Mouse (Mus musculus) heart, adult 2 months (tissue): ENCODE data around the gene Stard13. TPM values are rescaled to one million over a fixed set of nuclear protein-coding genes. Genes with fewer than 3 reads are reported as not detected.
A peak's percentile ranks its signal among the peaks of the same experiment; 100 is the strongest.

Source experiments
- DNase-seq, 2 experiments: peaks; one replicate each; pipeline ENCODE4 v3.0.0; 2021
- H3K27ac ChIP-seq: fragments of 200-600 bp; 2 replicates; pipeline ENCODE4 v1.8.1; 2022
- H3K27me3 ChIP-seq: fragments of 200-500 bp; 2 replicates; pipeline ENCODE4 v1.6.1; 2012; ENCODE audit warnings: mild to moderate bottlenecking, low read length, inconsistent platforms, mixed read lengths; ENCODE audit not compliant: control insufficient read depth, insufficient read depth
- H3K36me3 ChIP-seq: fragments of 200-500 bp; 2 replicates; pipeline ENCODE4 v1.6.1; 2012; ENCODE audit warnings: low read length, inconsistent platforms; ENCODE audit not compliant: control insufficient read depth, insufficient read depth
- H3K4me1 ChIP-seq: fragments of 200-500 bp; 2 replicates; pipeline ENCODE4 v1.6.1; 2011; ENCODE audit warnings: low read length; ENCODE audit not compliant: control insufficient read depth, insufficient read depth
- H3K4me3 ChIP-seq: fragments of 200-600 bp; 2 replicates; pipeline ENCODE4 v1.8.1; 2022
- H3K79me2 ChIP-seq: fragments of 200-500 bp; replicated peaks from 2 replicates; pipeline ENCODE4 v1.6.1; 2012; ENCODE audit warnings: mild to moderate bottlenecking, inconsistent platforms, low read length, moderate library complexity, mixed read lengths; ENCODE audit not compliant: control insufficient read depth, insufficient read depth
- H3K9ac ChIP-seq: fragments of 200-500 bp; 2 replicates; pipeline ENCODE4 v1.6.1; 2012; ENCODE audit warnings: low read depth, mild to moderate bottlenecking, control low read depth, inconsistent platforms, low read length, mixed read lengths
- CTCF ChIP-seq: fragments of 200-600 bp; IDR thresholded peaks from 2 replicates; pipeline ENCODE4 v1.8.1; 2022; ENCODE audit warnings: antibody characterized with exemption, mild to moderate bottlenecking, moderate library complexity
- EP300 ChIP-seq: fragments of 200-500 bp; IDR thresholded peaks from 2 replicates; pipeline ENCODE4 v1.6.1; 2011; ENCODE audit warnings: low read depth, low read length, control low read depth; ENCODE audit not compliant: insufficient read depth
- POLR2A ChIP-seq: fragments of 200-500 bp; IDR thresholded peaks from 2 replicates; pipeline ENCODE4 v1.6.1; 2011; ENCODE audit warnings: mild to moderate bottlenecking, low read depth, low read length, control low read depth; ENCODE audit not compliant: insufficient read depth
- WGBS: fragments of 180-500 bp; shearing (Covaris S2); methylation state at CpG from one replicate; pipeline ENCODE4 v1.1.7; 2018; 5-methylcytosine and 5-hydroxymethylcytosine counted together
- intact Hi-C: fragments of 180-260 bp; cut with DNase I; formaldehyde crosslinking; loops from one replicate; pipeline ENCODE4 v1.15.1; 2025
- long read RNA-seq: library from polyadenylated mRNA; stranded (forward); transcript quantifications from one replicate; pipeline ENCODE4 v2.0.0, GENCODE M21; 2021
- polyA plus RNA-seq: library from polyadenylated mRNA; depleted of rRNA; stranded (reverse); fragments of >200 nt; gene quantifications from 2 replicates; pipeline ENCODE4 v1.2.3, GENCODE M21; 2012; rRNA removed
- total RNA-seq, 2 experiments: library from RNA; stranded (reverse); gene quantifications; 2 replicates each; pipeline ENCODE4 v1.2.3; 2021

The Stard13 gene
- total RNA-seq (10 to 100 TPM; 22.1 to 24.4 TPM), polyA plus RNA-seq (9.9 and 16.4 TPM in 2 replicates)
- long read RNA-seq, full-length matches to known transcripts: 2 of 9 reads
- long read RNA-seq, partial matches to known transcripts: 7 of 9 reads
- long read RNA-seq, other reads (novel, unspliced or antisense): 0 of 9 reads

DNA sequence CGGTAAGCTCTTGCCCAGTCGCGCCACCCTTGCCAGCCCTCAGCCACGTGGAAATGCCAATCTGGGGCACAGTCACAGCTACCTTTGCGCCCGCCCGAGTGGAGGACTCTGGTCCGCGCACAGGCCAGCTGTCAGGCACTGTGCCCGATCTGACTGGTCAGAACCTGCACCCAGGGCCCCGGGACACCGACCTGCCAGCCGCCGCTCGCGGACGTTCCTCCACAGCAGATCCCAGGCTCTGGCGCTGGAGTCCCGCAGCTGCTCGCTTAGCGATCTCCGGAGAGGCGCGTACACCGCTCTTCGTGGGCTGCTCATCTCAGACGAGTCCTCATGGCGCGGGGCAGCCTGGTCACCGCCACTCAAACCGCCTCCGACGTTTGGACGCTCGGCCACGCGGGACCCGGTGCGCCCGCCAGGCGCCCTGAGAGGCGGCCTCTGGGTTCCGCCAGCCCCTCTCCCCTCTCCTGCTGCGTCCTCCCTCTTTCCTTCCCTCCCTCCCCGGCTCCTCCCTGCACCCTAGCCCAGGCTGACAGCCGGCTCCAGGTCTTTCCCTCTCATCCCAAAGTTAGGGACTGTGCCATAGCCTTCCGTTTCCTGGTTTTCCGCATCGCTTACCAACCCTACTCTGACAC is at the start of gene Stard13:
Gene Stard13, minus strand, starts transcription at position 437 of the 632 bp plus-strand sequence.
- Histone ChIP-seq H3K79me2 (no peaks in the 10 kb centered on the region), H3K4me1 (peaks cover 2% of the 10 kb centered on the region), H3K9ac (peak within 1 kb of the TSS; percentile 61), H3K27me3 (no peaks in the 10 kb centered on the region), H3K27ac (peak within 1 kb of the TSS; percentile 60), H3K4me3 (peak within 1 kb of the TSS; percentile 77), H3K36me3 (no peaks in the 10 kb centered on the region; the same call in 1 of the 2 replicates)
- peak; percentile 60 to 67 for DNase-seq
- WGBS: under 1% methylated on average over 49 of the region's 49 CpGs
- 0 out of 2 replicates have a peak, but pooled peaks have one; percentile 10 for TF ChIP-seq EP300
- no peak for TF ChIP-seq POLR2A
- TF ChIP-seq CTCF: peak; percentile 13; the same call in 1 of the 2 replicates
- intact Hi-C loops: loop anchor here (2.0 kb wide), 1 partner anchor 91 kb away; no protein-coding TSS in a partner anchor

DNA sequence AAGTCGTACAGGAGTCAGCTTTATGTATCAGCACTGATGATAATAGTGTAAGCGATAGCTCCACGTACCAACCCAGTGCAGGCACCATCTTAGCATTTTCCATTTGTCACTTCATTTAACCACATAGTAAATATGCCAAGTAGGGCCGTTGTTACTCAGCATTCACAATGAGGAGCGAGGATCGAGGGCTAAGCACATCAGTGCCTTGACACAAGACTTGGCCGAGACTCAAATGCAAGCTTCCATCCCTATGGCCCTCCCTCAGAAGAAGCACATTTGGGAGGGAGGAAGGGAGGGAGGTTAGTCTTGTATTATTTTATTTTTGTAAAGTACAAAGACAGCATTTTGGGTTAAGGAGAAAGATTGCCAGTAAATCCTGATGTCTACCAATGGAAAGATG is 45.9 kb upstream of the Stard13 start:
- H3K27me3 ChIP-seq: no peaks in the 10 kb centered on the region
- TF ChIP-seq POLR2A (no peak), CTCF (no peak), EP300 (no peak)
- no peak overlapping the region for H3K27ac ChIP-seq
- no peak for DNase-seq
- H3K4me1 ChIP-seq: no peaks in the 10 kb centered on the region
- H3K79me2 ChIP-seq: no peaks in the 10 kb centered on the region
- no peak overlapping the region for H3K9ac ChIP-seq
- no peaks in the 10 kb centered on the region for H3K36me3 ChIP-seq
- intact Hi-C loops: no loop called here
- no peak overlapping the region for H3K4me3 ChIP-seq
- 89% methylated on average over 7 of the region's 7 CpGs for WGBS

DNA sequence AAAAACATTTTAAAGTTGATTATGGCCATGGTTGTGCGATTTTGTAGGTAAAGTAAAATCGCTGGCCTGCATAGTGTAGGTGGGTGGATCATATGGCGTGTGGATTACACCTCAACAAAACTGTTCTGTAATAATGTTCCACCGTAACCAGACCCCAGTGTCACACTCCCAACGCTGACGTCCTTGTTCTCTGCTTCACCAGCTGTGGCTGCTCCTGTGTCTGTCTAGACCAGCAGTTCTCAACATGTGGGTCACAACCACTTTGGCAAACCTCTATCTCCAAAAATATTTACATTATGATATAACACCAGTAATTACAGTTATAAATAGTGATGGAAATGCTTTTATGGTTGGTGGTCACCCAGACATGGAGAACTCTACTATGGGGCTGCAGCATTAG is 44.3 kb upstream of the Stard13 start:
- Histone ChIP-seq H3K27ac (no peak overlapping the region), H3K27me3 (no peaks in the 10 kb centered on the region), H3K4me1 (no peaks in the 10 kb centered on the region), H3K4me3 (no peak overlapping the region), H3K36me3 (no peaks in the 10 kb centered on the region), H3K79me2 (no peaks in the 10 kb centered on the region), H3K9ac (no peak overlapping the region)
- TF ChIP-seq EP300 (no peak), CTCF (no peak), POLR2A (no peak)
- no peak for DNase-seq
- intact Hi-C loops: no loop called here
- WGBS: 83% methylated on average over 6 of the region's 6 CpGs

DNA sequence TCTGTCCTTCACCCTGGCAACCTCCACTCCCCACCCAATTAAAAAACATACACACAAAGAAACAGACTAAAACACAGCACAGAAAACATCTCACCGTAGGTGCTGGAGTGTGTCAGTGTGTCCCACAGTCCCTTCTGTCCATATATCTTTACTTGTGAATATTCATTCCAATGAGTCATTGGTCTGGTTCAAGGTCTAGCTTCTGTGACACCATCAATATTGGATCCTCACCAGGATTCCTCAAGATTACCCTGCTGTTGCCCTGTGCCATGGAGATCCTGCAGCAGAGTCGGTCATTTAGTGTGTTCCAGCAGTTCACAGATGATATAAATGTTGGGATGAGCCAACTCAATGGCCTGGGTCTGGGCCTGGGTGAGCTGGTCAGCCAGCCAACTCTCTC is 42.4 kb upstream of the Stard13 start:
- H3K4me1 ChIP-seq: no peaks in the 10 kb centered on the region
- 95% methylated on average over 2 of the region's 2 CpGs for WGBS
- no peaks in the 10 kb centered on the region for H3K27me3 ChIP-seq
- no peak overlapping the region for H3K9ac ChIP-seq
- H3K79me2 ChIP-seq: no peaks in the 10 kb centered on the region
- TF ChIP-seq EP300 (no peak), POLR2A (no peak), CTCF (no peak)
- no peak overlapping the region for H3K27ac ChIP-seq
- intact Hi-C loops: no loop called here
- H3K36me3 ChIP-seq: no peaks in the 10 kb centered on the region
- H3K4me3 ChIP-seq: no peak overlapping the region
- DNase-seq: no peak

DNA sequence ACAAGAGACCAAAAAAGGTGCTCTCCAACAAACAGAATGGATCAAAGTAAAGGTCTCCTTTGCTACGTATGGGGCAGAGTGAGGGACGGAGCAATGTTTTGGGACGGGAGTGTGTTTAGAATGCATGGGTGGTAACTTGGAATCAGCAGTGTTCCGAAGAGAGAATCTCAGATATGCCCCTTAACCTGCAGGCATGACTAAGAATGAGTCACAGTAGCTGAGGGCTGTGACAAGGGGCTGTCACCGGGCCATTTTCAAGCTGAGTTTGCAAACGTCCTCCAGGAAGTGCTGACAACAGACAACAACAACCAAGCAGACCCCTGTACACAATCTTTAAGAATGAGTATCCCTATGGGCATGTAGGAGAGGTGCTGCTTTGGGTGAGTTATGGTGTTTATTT is 40.6 kb upstream of the Stard13 start:
- Histone ChIP-seq H3K4me1 (peaks cover 1% of the 10 kb centered on the region), H3K4me3 (no peak overlapping the region), H3K9ac (no peak overlapping the region), H3K27me3 (no peaks in the 10 kb centered on the region), H3K79me2 (no peaks in the 10 kb centered on the region), H3K36me3 (no peaks in the 10 kb centered on the region), H3K27ac (no peak overlapping the region)
- DNase-seq: no peak
- intact Hi-C loops: no loop called here
- TF ChIP-seq POLR2A: no peak
- TF ChIP-seq CTCF: no peak
- TF ChIP-seq EP300: no peak
- WGBS: 53% methylated on average over 6 of the region's 6 CpGs

DNA sequence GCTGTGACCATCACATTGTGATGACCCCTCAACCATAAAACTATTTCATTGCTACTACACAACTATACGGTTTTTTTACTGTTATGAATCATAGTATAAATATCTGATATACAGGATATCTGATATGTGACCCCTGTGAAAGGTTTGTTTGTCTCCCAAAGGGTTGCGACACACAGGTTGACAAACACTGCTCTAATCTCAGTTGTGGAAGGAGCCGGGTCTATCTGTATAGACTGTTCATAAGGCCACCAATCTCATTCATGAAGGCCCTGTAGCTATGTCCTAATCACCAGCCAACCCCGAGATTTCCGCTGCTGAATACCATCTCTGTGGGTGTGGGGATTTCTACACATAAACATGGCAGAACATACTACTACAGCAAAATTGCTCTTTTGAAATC is 37.2 kb upstream of the Stard13 start:
- 91% methylated on average over 5 of the region's 5 CpGs for WGBS
- Histone ChIP-seq H3K27ac (no peak overlapping the region), H3K4me3 (no peak overlapping the region), H3K9ac (no peak overlapping the region), H3K79me2 (no peaks in the 10 kb centered on the region), H3K36me3 (no peaks in the 10 kb centered on the region; the same call in none of the 2 replicates), H3K27me3 (no peaks in the 10 kb centered on the region), H3K4me1 (peaks cover 5% of the 10 kb centered on the region)
- no peak for DNase-seq
- TF ChIP-seq CTCF (no peak), EP300 (no peak), POLR2A (no peak)
- intact Hi-C loops: no loop called here
